Mouse (Mus musculus) gastrocnemius, postnatal 14 days (tissue): Measurements from ENCODE around the gene Isl2. TPM values are rescaled to one million over a fixed set of nuclear protein-coding genes. Genes with fewer than 3 reads are reported as not detected.

Experiments
- DNase-seq: peaks from one replicate; pipeline ENCODE4 v3.0.0; 2021; ENCODE audit warnings: mixed read lengths
- intact Hi-C: fragments of 180-260 bp; cut with DNase I; formaldehyde crosslinking; loops from one replicate; pipeline ENCODE4 v1.15.1; 2025; ENCODE audit warnings: low total_unique reads
- total RNA-seq, 2 experiments: library from RNA; stranded (reverse); gene quantifications; 2 replicates each; pipeline ENCODE4 v1.2.3; 2021

The Isl2 gene
- total RNA-seq, 2 experiments from 2014 or later = not detected

DNA sequence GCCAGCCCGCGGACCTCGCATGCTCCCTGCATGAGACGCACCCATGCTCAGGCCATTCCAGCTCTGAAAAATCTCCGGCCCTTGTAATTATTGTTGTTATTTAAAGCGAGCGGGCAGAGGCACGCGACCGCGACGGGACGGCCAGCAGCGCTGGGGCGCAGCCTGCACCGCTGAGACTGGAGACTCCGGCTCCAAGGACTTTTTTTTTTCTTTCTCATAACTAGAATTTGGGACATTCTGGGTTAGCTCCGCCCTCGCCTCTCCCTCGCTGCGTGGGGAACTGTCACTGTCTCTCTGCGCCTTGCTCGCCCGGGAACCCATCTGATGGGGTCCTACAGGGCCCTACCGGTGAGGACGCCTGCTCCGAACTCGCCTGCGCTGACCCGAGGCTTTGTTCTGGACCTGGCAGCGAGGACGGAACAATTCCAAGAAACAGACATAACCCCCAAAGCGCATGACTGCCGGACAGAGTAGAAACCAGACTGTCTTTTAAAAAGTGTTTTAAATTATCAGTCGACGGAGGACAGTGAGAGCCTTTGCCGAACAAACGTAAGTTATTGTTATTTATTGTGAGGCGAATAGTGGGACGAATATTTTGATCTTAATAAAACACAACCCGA lies 7.2 kb downstream of the Isl2 start:
- no peak for DNase-seq

DNA sequence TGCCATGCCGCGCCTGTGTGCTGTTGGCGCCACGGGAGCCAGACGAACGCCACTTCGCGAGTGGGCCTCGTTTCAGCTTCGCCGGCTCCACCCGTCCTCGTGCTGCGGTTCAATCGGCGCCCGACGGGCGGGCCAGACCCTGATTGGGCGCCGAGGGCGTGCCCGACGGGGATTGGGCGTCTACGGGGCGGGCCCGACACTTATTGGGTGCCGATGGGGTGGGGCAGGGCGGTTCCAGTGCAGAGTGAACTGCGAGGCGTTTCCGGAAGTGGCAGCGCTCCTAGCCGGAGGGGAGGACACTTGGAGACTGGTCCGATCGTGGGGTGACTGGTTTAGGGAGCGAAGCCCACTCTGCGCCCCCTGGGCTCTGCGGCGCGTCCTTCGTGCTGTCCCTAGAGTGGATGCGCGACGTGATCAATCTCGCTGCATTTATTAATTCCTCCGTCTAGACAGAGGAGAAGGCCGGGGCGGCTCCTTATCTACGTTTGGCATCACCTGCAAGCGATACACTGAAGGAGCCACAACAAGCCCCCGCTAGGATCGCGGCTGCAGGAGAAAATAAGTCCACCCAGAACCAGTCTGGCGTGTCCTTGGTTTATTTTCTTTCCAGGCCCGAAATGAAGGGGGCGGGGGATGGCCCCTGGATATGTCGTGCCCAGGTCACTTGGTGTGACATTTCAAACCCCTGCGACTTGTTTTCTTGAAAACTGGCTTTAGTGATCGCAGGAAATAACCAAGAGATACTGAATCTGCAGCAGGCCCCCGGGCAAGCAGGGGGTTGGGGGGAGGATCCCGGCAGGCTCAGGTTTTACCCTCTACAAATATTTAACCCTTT lies 7.9 kb downstream of the Isl2 start:
- DNase-seq = peak; percentile 41

More for the DNA sequence above, 7.2 kb downstream of the Isl2 start:
- intact Hi-C loops = no loop called here

DNA sequence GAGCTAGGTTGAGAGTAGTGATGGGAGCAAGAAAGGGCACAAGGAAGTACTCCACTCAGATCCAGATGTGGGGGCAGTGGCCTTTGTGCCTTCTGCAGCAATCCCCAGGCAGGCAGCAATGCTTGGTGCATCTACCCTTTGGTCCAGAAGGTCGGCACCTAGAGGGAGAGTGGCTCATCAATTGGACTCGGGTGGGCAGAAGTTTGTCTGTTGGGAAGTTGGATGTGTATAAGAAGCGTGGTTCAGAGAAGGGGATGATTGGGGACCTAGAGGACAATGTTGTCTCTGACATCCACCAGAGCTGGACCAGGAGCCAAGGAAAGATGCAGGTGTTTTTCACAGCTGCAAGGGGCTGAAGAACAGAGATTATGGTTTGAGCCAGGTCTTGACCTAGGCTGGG lies 10.4 kb downstream of the Isl2 start:
- intact Hi-C loops = no loop called here
- DNase-seq = no peak

More for the DNA sequence above, 7.9 kb downstream of the Isl2 start:
- intact Hi-C loops = no loop called here

DNA sequence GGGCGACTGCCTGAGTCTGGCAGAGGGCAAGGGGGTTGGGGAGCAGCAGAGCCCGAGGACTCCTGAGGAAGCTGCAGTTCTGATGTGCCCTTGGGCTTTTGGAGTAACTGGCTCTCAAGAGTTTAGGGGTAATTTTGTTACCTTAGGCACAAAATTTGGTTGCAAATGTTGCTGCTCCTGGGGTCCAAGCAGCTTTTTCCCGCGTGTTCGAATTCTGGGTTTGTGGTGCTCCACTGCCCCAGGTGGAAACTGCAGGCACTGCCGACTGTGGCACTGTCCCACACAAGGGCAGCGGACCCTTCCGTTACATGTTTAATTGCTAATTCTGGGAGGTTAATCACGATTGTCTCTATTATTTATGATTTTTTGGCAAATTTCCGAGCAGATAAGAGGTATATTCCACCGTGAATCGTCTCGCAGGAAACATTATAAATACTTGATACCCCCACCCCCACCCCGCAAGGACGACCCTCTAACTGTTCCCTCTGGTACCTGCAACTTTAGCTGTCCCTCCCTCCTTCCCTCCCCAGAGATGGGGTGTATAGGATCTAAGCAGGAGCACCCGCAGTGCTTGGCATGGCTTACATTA lies 10.9 kb downstream of the Isl2 start:
- intact Hi-C loops = no loop called here
- no peak for DNase-seq

DNA sequence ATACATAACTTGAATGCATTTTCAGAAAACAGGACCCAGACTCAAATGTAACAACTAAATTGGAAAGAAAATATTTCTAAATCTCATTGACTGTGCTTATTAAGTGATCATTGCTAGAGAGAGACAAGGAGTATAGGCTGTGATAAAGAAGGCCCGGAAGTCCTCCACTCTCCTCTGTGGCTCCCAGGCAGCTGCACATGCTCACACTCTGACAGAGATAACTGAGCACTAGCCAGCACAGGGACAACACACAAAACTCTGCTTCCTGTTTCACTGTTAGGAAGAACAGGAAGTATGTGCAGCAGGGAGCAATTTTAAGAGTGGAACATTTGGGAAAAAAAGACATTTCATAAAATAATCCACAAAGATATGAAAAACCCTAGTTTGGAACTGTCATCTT lies 16.5 kb downstream of the Isl2 start:
- DNase-seq = no peak
- intact Hi-C loops = no loop called here

DNA sequence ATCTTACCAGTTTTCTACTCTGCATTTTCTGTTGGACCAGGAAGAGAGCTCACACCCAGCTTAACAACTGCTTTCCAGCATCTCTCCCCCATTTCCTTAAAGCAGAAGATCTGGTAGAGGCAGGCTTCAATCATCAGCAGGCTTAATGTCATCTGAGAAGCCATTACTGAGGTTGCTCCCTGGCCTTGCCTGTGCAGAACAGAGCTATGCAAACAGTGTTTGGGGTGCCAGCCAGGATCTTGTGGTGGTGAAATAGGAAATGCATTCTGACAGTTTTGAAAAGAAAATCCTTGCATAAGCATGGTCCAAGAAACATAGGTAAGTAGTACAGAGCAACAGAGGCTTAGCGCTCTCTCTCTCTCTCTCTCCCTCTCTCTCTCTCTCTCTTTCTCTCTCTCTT lies 22.5 kb downstream of the Isl2 start:
- DNase-seq = no peak
- intact Hi-C loops = no loop called here

DNA sequence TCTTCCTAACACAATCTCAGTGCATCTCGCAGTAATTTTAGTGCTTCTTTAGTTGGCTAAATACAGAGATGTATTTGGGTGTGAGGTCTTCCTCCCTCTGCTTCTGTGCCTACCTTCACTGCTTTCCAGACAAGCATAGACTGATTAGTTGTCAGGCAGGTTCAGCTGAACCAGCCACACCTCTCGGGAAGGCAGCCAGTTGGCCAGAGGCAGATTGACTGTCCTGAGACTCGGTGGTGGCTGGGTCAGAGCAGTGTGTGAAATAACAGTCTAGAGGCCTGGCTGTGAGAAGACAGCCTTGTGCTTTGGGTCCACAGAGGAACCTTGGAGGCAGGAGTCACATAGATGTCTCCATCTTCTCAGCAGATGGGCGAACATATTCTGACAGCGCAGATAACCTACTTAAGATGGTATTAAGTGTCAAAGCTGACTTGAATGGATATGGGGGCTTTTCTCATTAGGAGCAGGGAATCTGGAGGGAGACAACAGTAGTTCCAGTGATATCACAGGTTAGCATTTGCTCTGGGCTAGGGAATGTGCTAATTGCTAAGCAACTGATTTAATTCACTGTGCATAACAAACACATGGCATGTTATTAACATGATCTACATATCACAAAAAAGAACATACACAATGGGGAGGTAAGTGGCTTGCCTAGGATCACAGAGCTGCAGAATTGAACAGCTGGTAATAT lies 30.1 kb downstream of the Isl2 start:
- DNase-seq = no peak
- intact Hi-C loops = no loop called here

DNA sequence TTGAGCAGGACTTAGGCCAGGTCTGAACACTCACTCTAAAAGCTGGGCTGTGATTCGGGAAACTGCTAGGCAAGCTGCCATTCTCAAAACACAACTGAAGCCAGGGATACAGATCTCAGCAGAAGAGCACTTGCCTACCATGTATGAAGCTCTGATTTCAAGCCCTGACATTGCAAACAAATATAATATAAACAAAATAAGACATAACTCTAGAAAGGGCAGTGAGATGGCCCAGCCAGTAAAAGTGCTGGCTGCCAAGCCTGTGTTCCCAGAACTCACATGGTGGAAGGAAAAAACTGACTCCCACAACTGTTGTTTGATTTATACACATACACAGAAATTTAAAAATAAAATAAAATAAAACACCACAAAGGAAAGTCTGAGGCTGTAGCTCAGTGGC lies 32.6 kb downstream of the Isl2 start:
- intact Hi-C loops = no loop called here
- no peak for DNase-seq

DNA sequence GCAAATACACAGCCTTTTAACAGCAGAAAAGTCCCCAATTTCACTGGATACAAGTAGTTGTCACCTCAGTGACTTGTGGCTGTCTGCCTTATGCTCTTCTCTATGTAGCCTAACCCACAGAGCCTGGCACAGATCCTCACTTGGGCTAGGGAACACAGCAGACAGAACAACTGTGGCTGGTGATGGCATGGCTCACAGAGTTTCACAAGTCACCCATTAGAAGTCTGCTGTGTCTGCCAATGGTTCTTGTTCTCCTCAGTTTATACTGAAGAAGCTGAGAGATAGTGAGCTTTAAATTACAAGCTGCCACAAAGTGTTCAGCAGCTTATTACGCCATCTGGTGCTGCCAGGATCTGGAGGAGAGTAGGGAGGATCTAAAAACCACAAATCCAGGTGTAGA lies 38.1 kb downstream of the Isl2 start:
- intact Hi-C loops = no loop called here

DNA sequence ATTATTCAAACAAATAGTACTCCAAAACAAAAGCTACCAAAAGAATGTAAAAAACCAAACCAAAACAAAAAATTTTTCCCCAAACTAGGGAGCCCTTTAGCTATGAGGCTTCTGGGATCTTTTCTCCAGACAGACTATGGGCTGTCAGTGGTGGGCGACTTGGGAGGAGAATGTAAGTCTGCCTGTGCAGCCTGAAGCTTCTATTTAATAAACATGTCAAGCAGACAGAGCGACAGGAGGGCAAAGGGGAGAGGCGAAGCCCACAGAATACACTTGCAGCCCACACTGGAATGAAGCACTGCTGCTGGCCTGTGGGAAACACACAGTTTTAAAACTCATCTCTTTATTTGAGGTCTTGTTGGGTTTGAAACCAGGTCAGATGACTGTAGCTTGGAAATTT lies 42.9 kb downstream of the Isl2 start:
- intact Hi-C loops = no loop called here
- no peak for DNase-seq

More for the DNA sequence above, 38.1 kb downstream of the Isl2 start:
- DNase-seq = no peak

DNA sequence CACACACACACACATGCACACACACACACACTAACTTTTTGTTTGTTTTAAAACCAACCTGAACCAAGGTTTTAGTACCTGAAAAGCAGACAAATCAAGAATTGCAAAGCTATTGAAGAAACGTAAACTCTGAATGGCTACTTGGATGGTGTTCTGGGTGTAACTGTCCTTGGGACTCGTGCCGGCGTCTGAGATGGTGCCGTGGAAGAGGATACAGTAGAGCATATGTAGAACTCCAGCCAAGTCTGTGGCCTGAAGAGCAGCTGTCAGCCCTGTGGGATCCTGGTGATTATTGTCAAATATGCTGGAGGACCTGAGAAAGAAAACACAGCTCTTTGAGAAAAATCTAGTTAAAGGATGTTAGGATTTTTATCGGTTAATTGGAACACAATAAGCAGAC lies 47.7 kb downstream of the Isl2 start:
- DNase-seq = no peak
- intact Hi-C loops = no loop called here

Other genes starting within 250 kb of the Isl2 start
- under 1 TPM in 1 of 2 experiments, not detected in 1; 0.18 TPM for gene Nrg4, start 211.8 kb upstream of the Isl2 start, total RNA-seq
- under 1 TPM; 0.27 to 0.44 TPM for gene Tmem266, start 211.8 kb upstream of the Isl2 start, total RNA-seq
- 100 to 1,000 TPM; 229 to 279 TPM for gene Etfa, start 26.4 kb upstream of the Isl2 start, total RNA-seq